8 mouse cellular contexts compared by ENCODE assay signal in genomic region chr6:87207373-87207982, GRCm38 (mm10).
A peak's percentile ranks its signal among the peaks of the same experiment; 100 is the strongest.
DNase-seq lines count a peak whose midpoint lies in the region; ATAC-seq and TF ChIP-seq lines count a peak whose summit lies in the region.

No protein-coding gene starts in this region.

- peak; percentile 38; the same call in 1 of the 2 replicates for ATAC-seq in limb, embryonic 14.5 days (ENCODE audit: low FRiP score, low read depth)

- H3K4me3 ChIP-seq in limb, embryonic 14.5 days (replicated peaks; ENCODE audit: low read length), result no peak overlapping the region
- no peak overlapping the region for H3K4me3 ChIP-seq in limb, embryonic 10.5 days

- H3K27ac ChIP-seq in limb, embryonic 14.5 days (replicated peaks; ENCODE audit: low read depth, low read length), result no peak overlapping the region
- H3K27ac ChIP-seq in limb, embryonic 10.5 days, result no peak overlapping the region

- 75% methylated on average over 13 of the region's 13 CpGs for WGBS in limb, embryonic 14.5 days
- WGBS in limb, embryonic 10.5 days, result 84% methylated on average over 13 of the region's 13 CpGs

- H3K27me3 ChIP-seq in limb, embryonic 14.5 days (ENCODE audit: control insufficient read depth, insufficient read depth, low read length), result no peaks in the 10 kb centered on the region
- H3K27me3 ChIP-seq in limb, embryonic 10.5 days (ENCODE audit: low read depth, poor library complexity, severe bottlenecking), result no peaks in the 10 kb centered on the region

- no peaks in the 10 kb centered on the region; the same call in 1 of the 2 replicates for H3K9me3 ChIP-seq in limb, embryonic 14.5 days (ENCODE audit: control insufficient read depth, low read length)
- H3K9me3 ChIP-seq in limb, embryonic 10.5 days (replicated peaks), result no peaks in the 10 kb centered on the region

- DNase-seq in limb, embryonic 14.5 days (ENCODE audit: low spot score), result peak; percentile 31
- no peak for DNase-seq in limb, embryonic 10.5 days (ENCODE audit: low spot score)
- peak; percentile 76 for DNase-seq in adrenal gland, postnatal 10 days
- peak; percentile 60 to 69 for DNase-seq in gastrocnemius, postnatal 36 days
- DNase-seq in kidney, postnatal 14 days, result peak; percentile 85
- DNase-seq in ovary, postnatal 36 days (ENCODE audit: low spot score), result peak; percentile 54
- no peak for DNase-seq in spleen, adult 12 weeks (ENCODE audit: low spot score)
- DNase-seq in thymus, postnatal 36 days, result no peak

- no peak for TF ChIP-seq POLR2A in limb, embryonic 14.5 days (IDR thresholded peaks at IDR 0.05; ENCODE audit: borderline replicate concordance, extremely low read depth, insufficient read depth, insufficient read length)

- intact Hi-C loops in gastrocnemius, postnatal 36 days (cut with DNase I), result no loop called here

- H3K9ac ChIP-seq in limb, embryonic 14.5 days (ENCODE audit: low read depth, low read length, severe bottlenecking), result no peak overlapping the region

- H3K4me1 ChIP-seq in limb, embryonic 14.5 days (ENCODE audit: control insufficient read depth, insufficient read depth, low read length), result peaks cover 26% of the 10 kb centered on the region
- peaks cover 10% of the 10 kb centered on the region for H3K4me1 ChIP-seq in limb, embryonic 10.5 days

- H3K36me3 ChIP-seq in limb, embryonic 14.5 days (ENCODE audit: control insufficient read depth, insufficient read depth, low read length), result peaks cover 31% of the 10 kb centered on the region
- peaks cover 46% of the 10 kb centered on the region for H3K36me3 ChIP-seq in limb, embryonic 10.5 days

- no peak overlapping the region for H3K4me2 ChIP-seq in limb, embryonic 14.5 days (replicated peaks; ENCODE audit: low read depth, low read length, severe bottlenecking)

Comparison
In these comparisons a context has a peak if more than half of its experiments do, and no peak if none do; other contexts are left out.
1. DNase-seq: peak in limb, embryonic 14.5 days (single experiment), adrenal gland, postnatal 10 days (single experiment), gastrocnemius, postnatal 36 days (2 of 2), kidney, postnatal 14 days (single experiment) and ovary, postnatal 36 days (single experiment); none in limb, embryonic 10.5 days (single experiment), spleen, adult 12 weeks (single experiment) and thymus, postnatal 36 days (0 of 2).